Mouse (Mus musculus) spleen, embryonic (tissue): Measurements from ENCODE around the gene Unc50.

ENCODE experiments used
- CTCF ChIA-PET: fragments of 350-600 bp; sonication (Branson Sonifier 250); formaldehyde crosslinking; loops from one replicate; lab custom pipeline; 2022; lab: Charles Lee

Unc50 gene

DNA sequence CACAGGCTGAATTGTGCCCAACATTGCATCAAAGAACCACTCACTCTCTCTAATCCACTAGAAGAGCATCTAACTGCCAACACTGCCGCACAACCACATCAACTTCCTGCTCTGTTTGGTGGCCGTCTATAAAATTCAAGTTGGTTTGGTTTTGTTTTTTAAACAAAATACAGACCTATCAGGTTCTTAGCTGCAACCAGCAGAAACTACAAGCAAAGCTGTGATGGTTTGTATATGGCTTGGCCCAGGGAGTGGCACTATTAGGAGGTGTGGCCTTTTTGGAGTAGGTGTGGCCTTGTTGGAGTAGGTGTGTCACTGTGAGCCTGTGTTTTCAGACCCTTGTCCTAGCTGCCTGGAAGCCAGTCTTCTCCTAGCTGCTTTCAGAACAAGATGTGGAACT, 51.4 kb downstream of the Unc50 start:
- CTCF ChIA-PET = no interaction called here

DNA sequence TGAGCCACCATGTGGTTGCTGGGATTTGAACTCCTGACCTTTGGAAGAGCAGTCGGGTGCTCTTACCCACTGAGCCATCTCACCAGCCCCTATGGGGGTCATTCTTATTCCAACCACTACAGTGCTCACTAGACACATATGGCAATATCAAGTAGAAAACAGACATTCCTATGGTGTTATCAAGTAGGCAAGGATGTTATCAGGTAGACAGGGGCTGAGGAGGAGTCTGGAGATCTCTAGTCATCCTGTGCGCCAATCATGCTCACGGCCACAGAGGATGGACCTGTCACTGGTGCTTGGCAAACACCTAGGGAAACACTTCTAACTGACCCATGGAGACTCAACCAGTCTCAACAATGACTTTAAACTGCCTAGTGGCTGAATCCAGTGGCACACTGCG, 54.7 kb downstream of the Unc50 start:
- CTCF ChIA-PET = no interaction called here

DNA sequence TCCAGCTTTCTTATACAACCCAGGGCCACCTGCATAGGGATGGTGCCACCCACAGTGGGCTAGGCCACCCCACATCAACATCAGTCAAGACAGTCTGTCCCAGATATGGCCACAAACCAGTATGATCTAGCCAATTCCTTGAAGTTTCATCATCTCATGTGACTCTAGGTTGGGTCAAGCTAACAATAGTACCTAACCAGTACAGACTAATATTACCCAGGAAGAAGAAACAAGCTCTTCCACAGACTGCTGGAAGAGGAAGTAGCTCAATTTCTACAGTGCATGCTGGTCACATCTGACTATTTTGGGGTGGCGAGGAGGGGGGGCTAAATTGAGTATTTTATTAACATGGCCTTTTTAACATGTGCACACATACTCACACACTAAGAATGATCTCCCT, 56.5 kb downstream of the Unc50 start:
- CTCF ChIA-PET = interaction anchor here (1.3 kb wide), 1 partner anchor 11 kb away, joined by 9 read pairs; no protein-coding TSS in a partner anchor

DNA sequence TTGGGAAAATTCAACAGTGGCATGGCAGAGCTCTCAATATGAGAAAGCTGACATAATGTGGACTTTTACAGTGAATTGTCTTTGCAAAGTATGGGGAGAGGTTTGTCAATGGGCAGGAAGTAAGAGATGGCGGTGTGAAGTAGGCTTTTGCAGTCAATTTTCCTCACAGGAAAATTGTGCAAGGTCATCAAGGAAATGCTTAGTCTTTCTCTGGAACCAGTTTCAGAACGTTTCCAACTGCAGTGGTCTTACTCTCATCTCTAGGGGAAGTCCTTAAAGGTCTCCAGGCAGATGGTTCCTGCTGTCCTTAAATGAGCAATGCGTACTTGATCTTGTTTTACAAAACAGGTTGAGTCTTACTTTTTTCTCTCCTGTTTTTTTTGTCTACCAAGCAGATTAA, 57.1 kb downstream of the Unc50 start:
- CTCF ChIA-PET = no interaction called here

DNA sequence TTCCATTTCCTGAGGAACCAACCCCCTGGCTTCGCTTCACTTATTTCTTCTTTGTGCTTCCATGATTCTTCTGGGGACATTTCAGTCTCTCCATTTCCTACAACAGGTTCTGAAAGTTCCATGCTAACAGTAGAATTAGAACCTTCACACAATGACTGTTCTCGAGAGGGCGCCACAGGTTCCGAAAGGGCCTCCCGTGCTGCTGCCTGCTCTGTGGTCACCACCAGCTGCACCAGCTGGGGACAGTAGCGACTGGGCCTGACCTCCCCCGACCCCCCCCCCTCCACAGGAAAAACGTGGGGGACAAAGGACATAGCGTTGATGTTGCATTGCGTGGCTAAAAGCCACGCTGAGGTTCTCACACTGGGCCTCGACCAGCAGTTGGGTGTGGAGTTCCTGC, 58.6 kb downstream of the Unc50 start:
- CTCF ChIA-PET = interaction anchor here (0.7 kb wide), 1 partner anchor 51 kb away, joined by 3 read pairs; no protein-coding TSS in a partner anchor
